Mouse (Mus musculus) spleen, adult 2 months (tissue): ENCODE measurements around the gene Prickle4.

Experiments used
- CTCF ChIP-seq: fragments of 200-500 bp; IDR thresholded peaks from 2 replicates; pipeline ENCODE4 v1.5.1; 2011; ENCODE audit warnings: mild to moderate bottlenecking, inconsistent platforms; ENCODE audit not compliant: insufficient read depth, insufficient read length, insufficient replicate concordance; ENCODE audit errors: extremely low read depth
- POLR2A ChIP-seq: fragments of 200-500 bp; IDR thresholded peaks from 2 replicates; pipeline ENCODE4 v1.6.1; 2011; ENCODE audit warnings: low read depth, low read length, inconsistent platforms

GRCm38 (mm10) chr17:47664474-47664873 lies 30.1 kb downstream of the Prickle4 start:
- TF ChIP-seq CTCF = no peak
- no peak for TF ChIP-seq POLR2A
